Mouse (Mus musculus): ENCODE measurements at regions not wholly inside any gene's neighbourhood (a gene's known extent, or its start where the extent isn't known, plus 50 kb on each side); places are given as distances from the start of the nearest gene placed in this dataset.

DNA sequence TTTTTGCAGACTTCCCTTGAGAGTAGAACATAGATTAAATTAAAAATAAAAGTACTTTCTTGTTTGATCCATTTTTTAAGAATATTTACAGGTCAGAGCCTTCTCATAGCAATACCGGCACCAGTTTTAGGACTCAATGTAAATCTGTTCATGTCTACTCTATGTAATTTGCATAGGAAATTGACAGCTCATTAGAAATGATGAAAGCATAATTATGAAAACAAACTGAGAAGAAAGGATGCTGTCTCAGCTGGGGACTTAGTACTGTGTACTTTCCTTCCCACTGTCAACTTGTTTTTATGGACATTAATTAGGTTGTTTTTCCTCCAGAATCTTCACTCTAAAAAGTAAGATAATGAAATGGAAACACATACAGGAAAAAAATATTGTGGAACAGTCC, 3344.8 kb upstream of the Gm6569 start:
- no peak for DNase-seq (ENCODE audit: low spot score in 2 of 2)

DNA sequence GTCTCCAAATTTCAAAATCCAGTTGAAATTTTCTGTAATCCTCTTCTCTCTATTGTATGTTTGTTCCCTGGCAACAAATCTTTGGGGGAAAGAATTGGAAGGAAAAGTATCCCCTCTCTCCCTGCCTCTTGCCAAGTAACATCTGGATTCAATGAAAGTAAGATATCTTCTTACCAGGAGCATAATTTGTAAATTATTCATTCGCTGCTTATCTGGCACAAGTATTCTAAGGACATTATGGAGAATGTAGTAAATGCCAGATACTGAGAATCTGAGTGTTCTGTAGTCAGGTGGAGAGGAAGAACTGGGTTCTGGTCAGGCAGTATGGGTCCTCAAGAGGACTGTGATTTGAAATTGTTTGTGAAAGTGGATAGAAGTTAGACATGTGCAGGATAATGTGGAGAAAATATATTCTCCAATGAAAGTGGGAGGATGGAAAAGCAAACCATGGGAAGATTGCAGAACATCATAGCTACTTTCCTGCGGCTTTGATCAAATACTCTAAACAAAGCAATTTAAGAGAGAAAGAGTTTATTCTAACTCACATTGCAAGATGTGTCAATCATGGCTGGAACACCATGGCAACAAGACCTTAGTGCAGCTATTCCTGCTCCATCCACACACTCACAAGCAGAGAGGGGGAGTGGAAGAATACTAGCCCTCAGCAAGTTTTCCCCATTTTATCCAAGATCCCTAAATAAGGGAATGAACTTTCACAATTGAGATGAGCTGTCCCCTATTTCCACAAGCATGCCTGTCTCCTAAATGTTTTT, 3327.1 kb upstream of the Gm6569 start:
- no peak for DNase-seq (ENCODE audit: low spot score in 2 of 2)

DNA sequence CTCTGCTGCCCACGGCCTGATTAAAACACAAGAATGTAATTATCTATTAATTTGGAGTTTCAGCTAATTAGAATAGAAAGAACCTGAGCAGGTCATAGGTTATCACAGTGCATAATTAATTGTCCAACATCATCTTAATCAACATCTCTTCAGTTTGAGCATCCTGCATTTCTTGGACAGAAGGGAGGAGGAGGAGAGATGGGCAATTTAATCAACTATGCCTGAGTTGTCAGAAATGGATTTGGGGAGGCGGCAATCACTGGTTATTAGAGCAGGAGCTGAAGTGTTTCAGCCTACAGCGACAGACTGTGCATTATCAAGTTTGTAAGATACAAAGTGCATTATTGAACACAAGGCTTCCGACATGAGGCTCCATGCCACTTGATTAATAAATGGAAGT, 3313.8 kb upstream of the Gm6569 start:
- no peak for DNase-seq (ENCODE audit: low spot score in 2 of 2)

DNA sequence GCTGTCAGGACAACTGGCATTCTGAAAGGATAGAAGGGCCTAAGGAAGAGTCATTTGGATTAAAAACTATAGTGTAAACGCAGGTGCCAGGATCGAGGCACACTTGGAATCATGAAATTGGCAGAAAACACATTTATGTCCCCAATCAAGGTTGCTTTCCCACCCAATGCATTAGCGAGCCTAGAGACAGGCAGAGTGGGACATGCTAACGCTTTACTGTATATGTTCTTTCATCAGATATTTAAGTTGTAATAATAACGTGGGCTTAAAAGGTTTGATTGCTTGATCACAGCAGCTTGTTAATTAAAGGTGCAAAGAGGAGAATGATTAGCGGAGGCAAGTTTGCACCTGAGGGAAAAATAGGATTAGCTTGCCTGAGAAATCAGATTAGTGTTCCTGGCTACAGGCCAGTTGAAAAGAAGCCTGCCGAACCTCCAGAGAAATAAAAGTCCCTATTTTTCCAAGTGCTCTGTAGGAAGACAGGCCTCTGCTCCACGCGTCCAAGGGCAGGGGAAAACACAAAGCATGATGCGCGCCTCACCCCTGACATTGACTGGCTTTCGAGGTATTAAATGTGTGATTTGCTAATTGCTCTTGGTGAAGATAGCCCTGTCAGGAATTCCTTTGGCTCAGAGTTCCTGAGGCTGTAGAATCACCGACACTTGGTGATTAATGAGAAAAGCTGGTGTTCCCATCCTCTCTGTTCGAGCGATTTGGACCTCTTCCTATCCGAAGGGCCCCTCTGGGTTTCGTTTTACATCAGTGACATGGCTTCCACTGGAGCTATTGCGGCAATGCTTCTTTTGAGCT, 3279.4 kb upstream of the Gm6569 start:
- no peak for DNase-seq (ENCODE audit: low spot score in 2 of 2)

DNA sequence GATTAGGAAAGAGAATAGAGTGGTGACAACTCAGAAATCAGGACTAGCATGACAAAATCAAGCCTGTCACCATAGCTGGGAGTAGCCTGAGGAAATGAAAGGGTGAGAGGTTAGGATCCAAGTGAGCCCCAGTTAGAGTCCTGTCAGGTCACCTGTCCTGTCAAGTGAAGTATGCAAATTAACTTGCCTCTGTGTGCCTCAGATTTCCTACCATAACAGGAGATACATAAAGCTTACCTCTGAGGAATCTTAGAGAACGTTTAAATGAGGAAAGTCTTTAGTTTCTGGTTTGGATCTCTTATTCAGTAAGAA, 3278.8 kb upstream of the Gm6569 start:
- no peak for DNase-seq (ENCODE audit: low spot score in 2 of 2)

DNA sequence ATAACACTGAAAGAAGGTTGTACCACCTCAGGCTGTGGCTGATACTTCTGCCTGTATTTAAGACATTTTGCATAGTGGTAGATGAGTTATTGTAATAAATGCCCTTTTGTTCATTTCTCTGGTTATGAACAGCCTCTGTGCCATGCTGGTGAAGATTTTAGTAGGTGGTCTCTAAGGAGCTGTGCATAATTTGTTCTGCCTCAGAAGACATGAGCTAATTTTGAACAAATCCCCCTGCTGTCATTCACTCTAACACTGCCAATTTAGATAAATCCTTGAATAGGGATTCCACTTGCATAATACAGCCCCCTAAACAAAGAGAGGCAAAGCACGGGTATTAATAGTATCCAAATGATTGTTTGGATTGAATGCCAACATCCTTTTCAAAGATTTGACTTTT, 3240.1 kb upstream of the Gm6569 start:
- no peak for DNase-seq (ENCODE audit: low spot score in 2 of 2)

DNA sequence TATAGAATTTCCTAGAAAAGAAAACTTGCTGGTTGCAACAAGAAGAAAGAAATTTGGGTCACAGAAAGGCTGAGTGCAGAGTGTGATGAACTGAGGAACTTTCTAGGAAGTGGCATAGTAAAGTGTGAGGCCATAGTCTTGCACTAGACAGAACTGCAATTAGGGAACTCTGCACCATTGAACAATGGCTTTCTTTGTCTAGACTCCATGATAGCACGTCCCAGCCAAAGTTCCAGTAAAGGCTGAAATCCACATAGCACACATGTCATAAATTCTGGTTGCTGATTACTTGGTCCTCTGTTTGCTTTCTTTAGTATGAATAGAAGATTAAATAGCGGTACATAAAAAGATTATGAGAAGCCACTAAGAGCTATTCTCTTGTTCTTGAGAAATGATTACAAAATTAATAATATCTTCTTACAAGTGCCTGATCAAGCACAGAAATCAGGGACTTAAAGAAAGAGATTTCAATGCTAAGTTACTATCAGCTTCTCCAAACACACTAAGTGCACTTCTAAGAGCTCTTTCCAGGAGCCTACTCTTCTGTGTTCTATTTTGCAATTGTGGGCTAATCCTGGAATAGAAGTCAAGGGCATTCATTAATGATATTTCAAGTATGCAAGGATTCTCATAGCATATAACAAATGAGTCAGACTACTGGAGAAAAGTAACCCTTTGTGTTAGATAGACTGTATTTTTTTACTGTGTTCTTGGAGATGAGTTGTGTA, 3233.4 kb upstream of the Gm6569 start:
- DNase-seq (ENCODE audit: low spot score in 2 of 2): no peak

DNA sequence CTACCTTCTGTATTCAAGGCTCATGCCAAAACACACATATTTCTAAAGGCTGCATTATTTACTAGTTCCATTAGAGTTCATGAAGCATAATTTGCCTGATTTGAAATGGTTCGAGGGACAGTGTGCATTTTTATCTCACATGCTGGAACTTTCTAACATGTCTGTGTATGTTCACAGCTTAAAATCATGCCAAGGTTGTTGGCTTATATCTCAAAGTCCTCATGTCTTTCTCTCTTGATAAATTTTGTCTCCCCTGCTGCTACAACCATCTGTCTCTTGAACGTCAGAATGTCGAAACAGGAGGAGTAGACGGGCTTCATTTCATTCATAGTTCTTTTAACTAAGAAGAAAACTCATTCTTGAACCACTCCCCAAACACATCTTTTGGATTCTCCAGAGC, 3229.1 kb upstream of the Gm6569 start:
- DNase-seq (ENCODE audit: low spot score in 2 of 2): peak in 1 of 2 experiments; percentile 29

DNA sequence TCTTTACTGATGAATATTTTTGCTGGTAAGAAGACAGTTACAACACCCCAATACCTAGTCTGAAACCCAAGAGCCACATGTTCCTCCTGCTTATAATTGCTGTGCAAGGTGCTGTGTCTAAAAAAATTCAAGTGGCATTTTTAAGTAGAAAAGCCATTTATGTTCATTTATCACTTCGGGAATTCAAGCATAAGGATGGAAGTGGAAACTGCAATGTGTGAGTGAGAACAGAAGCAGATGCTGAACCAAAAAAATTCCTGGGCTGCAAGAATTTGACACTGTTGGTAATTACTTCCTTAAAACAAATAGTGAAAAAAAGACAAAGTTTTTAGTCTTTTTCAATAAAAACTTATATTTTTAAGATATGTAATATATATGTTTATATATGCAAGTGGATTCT, 3227.5 kb upstream of the Gm6569 start:
- peak in 1 of 2 experiments; percentile 6 for DNase-seq (ENCODE audit: low spot score in 2 of 2)

DNA sequence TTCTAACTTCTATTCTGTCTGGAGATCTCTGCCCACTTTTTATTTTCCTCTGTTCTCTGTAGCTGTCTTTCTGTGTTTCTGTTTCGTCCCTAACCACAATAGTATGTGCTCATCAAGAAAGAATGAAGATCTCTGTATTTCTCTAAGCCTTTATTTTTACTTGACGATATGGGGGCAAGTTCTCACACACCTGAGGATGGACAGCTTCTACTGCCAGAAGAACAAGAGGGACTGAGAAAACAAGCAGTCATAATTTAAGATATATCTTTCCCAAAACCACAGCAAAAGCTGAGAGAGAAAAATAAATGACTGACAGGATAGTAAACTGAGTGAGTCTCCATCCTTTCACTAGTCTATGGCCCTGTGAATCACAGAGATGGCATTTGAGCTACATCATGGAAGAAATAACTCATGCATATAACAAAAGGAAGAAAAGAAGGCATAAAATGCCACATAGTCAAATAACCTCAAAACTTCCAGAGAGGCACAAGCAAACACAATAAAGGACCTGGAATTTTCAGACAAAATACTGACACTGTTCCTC, 3216.2 kb upstream of the Gm6569 start:
- DNase-seq (ENCODE audit: low spot score in 2 of 2): no peak

DNA sequence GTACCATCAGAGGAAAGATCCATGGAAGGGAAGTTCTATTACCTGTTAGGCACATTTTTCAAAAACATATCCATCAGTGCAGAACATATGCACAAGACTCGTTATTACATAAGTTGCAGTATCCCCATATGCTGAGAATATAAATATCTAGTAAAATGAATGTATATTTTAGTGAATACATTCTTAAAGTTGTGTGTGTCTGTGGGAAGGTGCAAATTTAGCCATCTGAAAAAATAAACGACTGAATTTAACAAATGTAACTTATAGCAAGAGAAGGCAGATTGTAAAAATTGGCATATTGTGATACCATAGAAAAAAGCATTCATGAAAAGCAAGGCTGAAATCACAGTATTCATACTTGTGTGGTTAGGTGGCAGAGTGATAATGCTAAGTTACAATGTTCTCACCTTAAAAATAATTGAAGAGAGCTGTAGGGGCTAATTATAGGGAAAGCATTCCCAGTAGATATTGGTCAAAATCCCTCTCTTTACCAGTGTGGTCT, 3193.3 kb upstream of the Gm6569 start:
- DNase-seq (ENCODE audit: low spot score in 2 of 2): no peak

DNA sequence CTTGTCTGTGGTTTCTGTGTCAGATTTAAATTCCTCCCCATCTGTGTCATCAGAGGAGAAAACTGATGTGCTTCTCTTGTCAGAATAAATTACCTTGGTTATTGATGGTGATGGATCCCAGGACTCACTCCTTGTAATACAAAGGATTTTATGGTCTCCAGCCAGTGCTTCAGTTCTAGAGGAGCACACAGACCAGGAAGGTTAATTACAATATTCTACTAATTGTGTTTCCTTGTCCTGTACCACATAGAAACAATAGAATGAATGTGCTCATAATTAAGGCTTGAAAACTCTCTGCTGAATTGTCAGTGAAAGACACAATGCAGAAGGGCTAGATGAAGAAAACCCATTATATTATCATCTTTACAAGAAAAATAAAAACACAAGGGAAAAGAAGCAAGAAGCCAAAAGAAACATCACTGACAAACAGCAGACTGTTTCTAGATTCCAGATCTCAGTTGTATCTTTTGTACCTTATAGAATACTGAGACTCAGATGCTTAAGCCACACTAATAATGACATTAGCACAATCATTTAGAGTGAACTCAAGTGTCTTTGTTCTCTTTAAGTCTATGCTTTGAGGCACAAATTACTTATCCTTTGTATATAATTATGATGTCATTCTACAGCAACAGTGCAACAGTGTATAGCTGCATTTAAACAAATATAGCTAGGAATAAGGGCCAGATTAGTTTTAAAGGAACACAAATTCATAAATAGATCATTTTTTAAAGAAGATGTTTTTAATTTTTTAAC, 3189.7 kb upstream of the Gm6569 start:
- no peak for DNase-seq (ENCODE audit: low spot score in 2 of 2)

DNA sequence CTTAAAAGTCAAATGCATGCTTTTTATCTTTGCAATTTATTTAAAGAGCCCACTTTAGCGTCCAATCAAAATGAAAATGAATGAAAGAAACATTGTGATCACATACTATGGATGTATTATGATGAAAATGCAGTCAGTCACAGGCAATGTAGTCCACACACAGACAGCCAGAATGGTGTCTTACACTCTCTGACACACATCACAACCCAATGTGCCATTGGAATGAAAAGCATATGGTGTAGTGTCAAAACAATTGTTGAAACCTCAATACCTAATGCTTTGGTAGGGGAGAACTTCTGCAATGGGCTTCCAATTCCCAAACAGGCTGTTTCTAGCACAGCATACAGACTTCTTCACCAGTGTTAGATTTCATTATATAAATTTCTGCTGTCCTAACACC, 3158.8 kb upstream of the Gm6569 start:
- DNase-seq (ENCODE audit: low spot score in 2 of 2): no peak

DNA sequence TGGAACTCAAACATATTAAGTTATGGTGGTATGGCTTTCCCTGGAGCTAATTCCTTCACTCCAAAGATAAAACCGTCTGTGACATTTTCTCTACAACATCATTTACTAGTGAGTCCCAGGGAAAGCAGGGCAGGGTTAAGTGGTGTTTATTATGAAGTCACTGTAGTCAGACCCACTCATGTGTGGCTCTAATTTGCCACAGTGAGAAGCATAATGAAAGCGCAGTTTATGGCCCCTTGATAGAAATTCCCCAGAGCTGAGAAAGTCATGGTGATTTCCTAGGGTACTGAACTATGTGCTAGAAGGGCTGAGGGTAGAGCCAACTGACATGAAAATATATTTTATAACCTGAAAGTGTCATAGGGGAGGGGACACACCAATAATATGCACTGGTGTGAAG, 3129.8 kb upstream of the Gm6569 start:
- no peak for DNase-seq (ENCODE audit: low spot score in 2 of 2)

DNA sequence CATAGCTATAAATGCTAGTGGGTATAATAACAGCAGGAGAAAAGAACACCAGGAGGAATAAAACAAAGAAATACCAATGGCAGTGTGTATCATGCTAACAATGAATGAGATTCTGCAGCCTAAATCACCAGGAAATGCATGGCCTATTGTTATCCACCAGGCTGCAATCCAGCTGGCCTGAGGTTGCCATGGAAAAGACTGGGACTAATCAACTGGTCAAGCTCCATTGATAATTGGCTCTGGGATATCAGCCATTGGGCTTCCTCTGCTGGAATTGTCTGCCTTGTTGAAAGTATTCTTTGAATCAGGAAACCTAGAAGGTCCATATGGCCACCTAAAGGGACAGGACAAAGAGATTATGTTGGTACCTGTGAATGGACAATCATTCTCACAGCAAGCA, 3120.6 kb upstream of the Gm6569 start:
- DNase-seq (ENCODE audit: low spot score in 2 of 2): no peak

DNA sequence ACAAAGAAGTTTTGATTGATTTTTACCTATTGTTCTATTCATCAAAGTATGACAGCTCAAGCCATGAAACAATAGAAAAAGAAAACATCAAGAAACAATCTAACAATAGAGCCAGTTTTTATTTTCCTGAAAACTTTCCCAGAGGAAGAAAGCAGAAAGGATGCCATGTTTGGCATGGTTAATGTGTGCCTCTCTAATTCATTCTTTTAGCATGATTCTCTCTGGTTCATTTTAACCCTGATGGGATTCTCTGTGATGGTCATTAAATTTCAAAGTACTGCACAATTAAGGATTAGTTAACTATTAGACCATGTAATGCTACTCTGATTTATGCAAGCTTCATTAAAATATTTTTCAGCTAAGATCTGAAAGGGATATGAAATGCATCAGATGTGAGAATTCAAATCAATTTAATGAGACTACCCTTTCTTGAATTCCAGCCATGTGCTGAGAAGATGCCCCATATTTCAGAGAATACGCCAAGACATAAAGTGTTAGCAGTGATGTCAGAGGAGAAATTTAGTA, 3106.9 kb upstream of the Gm6569 start:
- no peak for DNase-seq (ENCODE audit: low spot score in 2 of 2)

DNA sequence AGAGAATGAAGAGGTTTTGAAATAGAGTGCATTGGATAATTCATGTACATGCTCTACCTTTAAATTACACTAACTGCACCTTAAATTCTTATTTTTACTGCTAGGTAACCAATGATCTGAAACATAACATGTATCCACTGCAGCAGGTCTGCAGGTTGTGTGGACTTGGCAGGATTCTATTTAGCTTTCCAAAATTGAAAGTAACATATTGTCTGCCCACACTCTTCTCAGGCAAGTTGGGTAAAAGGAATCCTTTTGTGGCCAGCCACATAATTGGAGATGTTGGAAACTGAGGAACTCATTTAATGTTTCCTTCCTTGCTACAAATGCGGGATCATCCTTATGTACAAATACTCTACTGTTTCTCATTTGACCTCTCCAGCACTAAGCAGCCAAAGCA, 3106.4 kb upstream of the Gm6569 start:
- no peak for DNase-seq (ENCODE audit: low spot score in 2 of 2)

DNA sequence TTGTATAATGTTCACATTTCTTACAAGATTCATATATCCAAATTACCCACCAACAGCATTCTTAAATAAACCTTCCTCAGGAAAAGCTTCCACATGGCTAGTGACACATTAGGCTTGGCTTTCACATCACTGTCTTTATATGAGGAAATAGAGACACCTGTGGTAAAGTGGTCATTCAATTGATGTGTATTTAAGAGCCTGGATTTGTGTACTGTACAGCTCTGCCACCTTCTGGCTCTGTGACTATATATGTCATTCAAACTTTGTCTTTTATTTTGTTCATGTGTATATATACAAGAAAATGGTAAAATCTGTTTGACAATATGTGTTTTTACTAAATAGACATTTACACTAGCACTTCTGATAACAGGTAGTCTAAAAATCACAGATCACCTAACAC, 3090.1 kb upstream of the Gm6569 start:
- no peak for DNase-seq (ENCODE audit: low spot score in 2 of 2)

DNA sequence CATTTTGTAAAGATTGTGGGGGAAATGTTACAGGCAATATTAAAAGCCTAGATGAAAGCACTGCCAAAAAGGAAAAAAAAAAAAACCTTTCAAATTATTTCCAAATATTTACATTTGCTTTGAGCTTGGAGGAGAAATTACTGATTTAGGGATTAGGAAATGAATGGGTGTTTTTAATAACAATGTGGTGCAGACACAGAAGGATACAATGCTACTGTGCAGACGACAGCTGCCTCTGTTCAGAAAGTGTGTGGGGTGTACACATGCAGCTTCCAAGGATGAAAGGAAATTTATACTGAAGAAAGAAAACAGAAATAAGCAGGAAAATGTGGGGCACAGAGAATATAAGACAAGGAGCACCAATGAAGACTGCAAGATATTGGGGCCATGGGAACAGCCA, 3070.3 kb upstream of the Gm6569 start:
- DNase-seq (ENCODE audit: low spot score in 2 of 2): peak; percentile 10 to 48

DNA sequence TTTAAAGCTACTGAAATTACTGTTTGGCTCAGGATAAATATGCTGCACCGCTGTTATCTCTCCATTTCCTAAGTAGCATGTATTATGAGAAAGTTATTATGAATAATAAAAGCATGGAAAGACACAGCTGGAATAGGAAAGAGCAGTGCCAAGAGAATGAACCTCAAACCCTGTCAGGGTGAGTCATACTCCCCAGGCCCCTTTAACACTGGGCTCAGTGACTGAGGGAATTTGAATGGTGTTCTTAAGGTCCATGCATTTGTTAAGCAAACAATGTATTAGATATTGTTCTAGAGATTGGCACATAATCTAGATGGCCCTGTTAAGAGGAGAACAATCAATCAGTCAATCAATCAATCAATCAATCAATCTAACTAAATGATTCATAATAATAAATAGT, 3069.8 kb upstream of the Gm6569 start:
- no peak for DNase-seq (ENCODE audit: low spot score in 2 of 2)

DNA sequence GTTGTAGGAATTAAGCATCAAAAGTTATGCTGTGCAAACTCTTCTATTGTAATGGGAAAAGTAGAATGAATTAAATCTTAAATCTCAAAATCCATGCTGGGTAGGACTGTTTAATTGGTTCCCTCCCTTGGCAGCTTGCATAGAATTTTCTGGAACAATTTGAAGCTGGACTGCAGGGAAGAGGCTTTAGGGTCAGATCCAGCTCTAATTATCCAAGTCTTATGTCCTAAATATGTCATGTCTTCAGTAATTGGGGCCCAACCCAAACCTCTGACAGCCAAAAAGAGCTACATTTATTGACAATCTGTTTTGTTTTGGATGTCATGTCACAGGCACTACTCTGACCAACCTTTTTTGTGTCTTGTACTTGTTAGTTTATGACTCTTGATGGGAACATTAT, 3068.9 kb upstream of the Gm6569 start:
- DNase-seq (ENCODE audit: low spot score in 2 of 2): no peak
